Mouse (Mus musculus): ENCODE data around the gene Vwa2.

Vwa2 gene

DNA sequence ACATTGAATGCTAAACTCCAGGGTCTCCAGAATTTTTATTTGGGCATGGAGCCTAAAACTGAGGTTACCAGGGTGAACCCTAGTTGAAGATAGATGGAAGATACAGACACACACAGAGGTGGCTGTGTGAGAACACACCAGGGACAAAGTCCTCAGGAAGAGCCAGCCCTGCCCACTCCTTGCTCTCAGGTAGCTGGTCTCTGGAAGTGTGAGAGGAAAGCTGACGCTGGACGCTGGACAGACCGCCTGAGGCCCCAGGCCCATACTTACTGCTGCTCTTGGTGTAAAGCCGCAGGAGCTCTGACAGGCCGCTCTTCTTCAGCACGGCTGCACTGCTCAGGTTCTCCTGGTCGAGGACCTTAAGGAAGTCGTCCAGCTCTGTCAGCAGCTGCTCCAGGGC is 75.8 kb downstream of the Vwa2 start:
- DNase-seq (ENCODE audit: low spot score) = no peak

DNA sequence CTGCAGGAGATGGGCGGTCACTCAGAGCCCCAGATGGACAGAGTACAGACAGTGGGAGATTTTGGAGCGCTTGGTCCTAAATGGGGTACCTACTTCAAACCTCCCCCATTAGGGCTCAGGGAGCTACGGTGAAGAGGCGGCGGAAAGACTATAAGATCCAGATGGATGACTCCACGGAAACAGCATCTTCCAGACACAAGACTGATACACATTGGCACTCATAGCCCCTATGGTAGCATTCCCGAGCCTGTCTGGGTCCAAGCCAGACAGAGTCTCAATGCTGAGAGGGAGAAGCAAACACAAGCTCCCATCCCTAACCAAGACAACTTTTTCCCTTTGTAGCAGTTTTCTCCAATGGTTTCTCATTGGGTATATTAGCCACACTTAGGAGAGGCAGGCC is 76.8 kb downstream of the Vwa2 start:
- DNase-seq (ENCODE audit: low spot score) = no peak

DNA sequence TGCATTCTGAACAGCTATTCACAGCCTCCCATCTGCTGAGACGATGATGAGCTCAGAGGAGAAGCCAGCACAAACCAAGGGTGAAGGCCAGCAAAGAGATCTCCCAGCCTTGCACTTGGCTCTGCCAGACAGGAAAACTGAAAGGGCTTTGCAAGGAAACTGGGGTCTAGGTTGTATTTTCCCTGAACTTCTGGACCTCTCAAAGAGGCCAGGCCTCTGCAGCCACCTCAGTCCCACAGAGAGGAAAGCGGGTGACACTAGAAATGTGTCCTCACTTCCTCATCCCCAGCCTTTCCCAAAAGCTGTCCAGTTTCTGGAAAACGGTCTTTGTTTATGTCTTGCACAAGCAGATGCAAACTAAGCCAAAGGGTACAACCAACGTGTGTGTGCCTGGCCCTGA is 79.8 kb downstream of the Vwa2 start:
- no peak for DNase-seq (ENCODE audit: low spot score)

DNA sequence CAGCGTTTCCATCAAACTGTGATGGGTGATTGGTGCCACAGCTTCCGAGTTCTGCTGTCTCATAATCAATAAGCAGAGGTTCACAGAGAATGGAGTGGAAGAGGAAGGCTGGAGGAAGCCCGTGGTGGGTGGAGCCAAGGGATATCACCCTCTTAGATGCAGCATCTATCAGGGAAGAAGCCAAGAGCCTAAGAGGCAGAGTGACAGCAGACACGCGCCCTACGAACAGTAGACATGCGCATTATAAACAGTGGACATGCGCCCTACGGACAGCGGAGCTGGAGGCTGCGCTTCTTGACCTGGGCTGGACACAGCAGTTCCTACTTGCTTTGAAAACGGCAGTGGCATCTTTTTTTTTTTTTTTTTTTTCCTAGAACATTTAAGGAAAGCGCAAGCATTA is 80.8 kb downstream of the Vwa2 start:
- no peak for DNase-seq (ENCODE audit: low spot score)

DNA sequence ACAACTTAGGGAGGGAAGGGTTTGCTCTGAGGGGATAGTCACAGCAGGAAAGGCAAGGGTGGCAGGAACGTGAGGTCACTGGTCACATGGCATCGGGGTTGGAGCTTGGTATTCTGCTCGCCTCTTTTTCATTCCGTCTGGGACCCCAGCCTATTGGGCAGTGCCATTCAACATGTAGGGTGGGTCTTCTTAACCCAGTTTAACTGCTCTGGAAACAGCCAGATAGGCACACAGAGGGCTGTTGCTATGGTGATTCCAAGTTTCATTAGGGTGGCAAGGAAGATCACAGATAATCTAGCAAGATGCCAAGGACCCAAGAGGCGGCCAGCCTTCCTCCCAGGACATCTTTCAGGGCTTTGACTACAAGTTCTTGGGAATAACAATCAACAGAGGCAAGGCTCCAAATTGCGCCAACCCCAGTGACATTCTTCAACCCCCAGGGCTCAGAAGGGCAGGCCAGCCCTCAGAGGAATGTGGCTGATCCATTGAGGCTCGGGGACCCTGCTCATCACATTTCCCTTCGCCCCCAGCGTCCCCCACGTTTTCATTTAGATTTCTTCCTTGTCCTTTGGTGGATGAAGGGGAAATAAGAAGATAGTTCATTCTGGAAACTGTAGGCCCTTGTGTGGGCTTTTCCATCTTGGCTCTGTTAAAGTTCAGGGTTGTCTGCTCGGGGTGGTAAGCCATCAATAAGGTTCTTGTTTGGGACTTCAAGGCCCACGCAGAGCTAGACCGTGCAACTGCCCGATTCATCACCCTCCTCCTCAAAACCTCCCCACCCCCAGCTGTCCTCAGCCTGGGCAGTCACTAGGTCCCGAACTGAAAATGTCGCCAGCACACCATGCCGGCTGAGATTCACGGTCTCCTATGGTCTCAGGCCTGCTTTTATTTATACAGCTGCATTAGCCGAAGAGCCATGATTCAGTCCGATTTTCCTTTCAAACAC is 81.8 kb downstream of the Vwa2 start:
- DNase-seq (ENCODE audit: low spot score) = no peak

DNA sequence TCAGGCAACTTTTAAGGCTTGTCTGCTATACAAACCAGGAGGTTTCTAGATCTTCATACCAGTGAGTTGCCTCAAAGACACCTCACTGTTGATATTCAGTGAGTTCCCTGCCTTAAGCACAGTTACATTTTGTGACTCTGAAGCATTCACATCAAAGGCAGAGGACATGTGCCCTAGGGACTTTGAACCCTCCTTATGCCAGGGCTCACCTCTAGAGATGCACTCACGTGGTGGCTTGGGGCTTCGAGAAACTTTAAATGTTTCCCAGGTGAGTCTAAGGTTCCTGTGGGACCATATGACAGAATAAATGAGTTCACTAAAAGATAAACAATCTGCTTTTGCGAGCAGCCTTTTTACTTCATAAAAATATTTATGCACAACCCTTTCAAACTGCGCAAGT is 84.0 kb downstream of the Vwa2 start:
- no peak for DNase-seq (ENCODE audit: low spot score)

DNA sequence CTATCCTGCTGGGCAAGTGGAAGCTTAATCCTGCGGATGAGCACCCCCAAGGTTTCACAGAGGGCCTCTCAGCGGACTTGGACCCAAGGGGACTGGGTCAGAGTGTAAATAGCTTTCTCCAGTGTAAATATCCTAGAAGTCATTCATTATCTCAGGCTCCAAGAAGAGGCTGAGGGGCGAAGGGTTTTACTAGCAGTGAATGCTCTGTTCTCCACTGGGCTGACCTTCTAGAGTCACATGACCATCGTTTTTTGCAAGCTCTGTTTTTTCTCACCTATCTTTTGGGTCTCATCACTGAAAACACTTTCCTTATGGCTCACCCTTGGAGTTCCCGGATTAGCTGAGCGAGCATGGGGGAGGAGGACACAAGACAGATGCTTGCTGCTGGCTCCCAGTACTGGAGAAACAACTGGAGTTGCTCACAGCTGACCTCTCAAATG is 84.6 kb downstream of the Vwa2 start:
- no peak for DNase-seq (ENCODE audit: low spot score)

DNA sequence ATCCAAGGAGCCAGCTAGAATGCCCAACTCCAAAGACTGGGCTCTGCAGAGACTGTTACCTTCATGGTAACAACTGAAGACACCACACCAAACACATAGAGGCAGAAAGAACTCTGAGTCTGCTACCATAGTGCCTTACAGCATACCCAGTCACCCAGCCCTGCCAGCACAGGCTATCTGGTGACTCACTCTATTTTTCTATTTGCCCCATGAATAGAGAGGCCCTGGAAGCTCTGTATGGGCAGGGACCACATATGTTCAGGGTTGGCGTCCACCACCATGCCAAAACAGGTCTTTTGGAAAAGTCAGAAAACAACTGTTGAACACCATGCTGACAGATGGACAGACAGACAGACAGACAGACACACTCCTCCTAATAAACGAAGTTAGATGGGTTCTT is 85.0 kb downstream of the Vwa2 start:
- no peak for DNase-seq (ENCODE audit: low spot score)

DNA sequence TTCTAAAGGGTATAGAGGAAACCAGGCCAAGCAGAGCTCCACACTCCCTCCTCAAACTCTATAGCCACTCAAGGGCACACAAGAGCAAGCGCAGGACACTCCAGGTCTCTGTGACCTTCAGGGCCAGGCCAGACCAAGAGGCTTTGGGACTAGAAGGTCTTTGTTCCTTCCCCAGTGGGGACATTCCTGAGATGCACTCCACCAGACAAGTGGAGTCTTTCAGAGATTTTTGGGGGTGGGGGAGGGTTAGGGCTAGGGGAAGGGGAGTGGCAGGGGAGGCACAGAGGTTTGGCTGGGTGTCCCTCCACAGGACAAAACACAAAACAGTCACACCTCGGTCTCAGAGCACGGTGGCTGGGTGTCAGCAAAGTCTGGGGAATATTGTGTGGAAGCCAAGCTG is 85.6 kb downstream of the Vwa2 start:
- DNase-seq (ENCODE audit: low spot score) = no peak
